Mouse (Mus musculus): ENCODE measurements around the gene Chn2.
"Not testable (repeated sequence)": the region's sequence is repeated elsewhere in the genome, so short reads cannot be mapped to it uniquely, and the experiment has no call there.

Gene Chn2

DNA sequence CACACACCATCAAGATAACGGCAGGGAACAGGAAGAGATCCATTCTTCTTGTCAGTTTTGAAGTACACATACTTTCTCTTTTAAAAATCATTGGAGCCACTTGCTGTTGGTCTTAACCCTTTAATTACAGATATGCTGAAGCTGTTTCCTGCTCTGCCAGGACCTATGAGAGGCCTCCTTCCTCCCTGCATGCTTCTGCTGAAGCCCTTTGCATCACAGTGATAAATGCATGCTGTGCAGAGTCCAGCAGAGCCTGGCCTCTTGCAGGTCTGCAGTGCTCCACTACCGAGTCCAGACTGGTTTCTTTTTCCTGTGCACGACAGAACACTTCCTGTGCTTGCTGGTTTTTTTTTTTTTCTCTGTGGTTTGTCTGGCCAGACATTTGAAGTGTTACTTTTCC lies 119.0 kb downstream of the Chn2 start:
- no peak for DNase-seq (ENCODE audit: low spot score)

DNA sequence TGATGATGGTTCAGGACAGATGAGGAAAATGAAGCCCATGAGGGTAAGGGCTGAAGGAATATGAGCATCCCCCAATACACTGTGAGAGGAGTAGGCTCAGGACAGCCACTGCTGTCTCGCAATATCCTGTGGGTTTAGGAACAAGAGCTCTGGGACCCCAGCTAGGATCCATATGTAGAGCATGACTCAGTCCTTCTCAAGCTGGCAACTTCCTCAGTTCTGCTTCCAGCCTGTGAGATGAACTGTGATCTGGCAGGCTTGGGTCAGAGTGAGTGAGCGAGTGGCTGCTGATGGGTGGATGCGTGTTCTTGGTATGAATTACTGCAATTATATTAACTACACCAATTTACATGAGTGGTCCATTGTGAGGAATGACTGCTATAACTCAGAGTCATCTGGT lies 121.3 kb downstream of the Chn2 start:
- no peak for DNase-seq (ENCODE audit: low spot score)

DNA sequence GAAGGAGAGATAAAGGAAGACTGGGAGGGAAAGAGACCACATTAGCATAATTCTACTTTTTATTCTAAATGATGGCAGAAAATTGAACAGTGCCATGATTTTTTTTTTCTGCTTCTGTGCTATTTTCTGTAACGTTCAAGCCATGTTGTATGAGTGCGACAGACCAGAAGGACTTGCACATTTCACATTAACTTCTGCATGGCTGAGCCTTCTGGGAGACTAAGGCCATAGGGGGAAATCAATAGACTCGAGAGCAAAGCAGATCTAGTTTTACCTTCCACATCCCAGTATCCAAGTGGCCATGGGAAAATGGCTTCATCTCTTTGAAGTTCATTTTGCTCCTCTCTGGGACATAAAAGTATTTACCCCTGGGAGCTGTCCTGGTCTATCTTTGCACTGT lies 121.9 kb downstream of the Chn2 start:
- DNase-seq (ENCODE audit: low spot score): no peak

DNA sequence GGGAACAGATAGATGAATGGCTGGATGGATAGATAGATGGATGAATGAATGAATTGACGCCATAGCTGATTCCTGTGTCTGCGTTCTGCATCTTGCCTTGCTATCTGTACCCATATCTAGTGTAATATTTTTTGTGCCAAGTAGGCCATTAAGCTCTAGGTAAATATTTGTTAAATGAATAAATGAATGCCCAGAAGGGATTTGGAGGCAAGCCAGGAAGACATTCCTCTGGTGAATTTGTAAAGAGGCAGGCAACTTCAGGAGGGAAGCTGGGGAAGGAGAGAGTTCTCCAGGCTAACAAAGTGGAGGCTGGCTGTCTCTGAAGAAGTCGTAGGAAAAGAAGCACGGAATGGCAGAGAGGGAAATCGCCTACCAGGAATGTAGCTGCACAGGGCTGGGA lies 123.0 kb downstream of the Chn2 start:
- no peak for DNase-seq (ENCODE audit: low spot score)

DNA sequence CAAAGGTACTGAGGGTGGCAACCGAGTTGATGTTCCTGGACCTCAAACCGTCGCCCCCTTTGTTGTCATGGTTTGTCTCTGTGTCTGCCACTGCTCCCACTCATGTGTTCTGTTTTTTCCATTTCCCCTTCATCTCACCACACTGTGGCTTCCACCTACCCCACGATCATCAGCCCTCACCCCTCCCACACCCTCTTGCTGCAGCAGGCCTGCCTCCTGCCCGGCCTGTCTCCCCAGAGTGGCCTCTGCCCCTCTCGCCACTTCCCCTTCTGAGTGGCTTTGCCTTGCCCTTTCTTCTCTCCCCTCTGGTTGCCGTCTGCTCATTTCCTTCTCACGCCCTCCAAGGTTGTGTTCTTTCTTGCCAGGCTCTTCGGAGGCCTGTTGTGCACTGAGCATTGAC lies 123.4 kb downstream of the Chn2 start:
- no peak for DNase-seq (ENCODE audit: low spot score)

DNA sequence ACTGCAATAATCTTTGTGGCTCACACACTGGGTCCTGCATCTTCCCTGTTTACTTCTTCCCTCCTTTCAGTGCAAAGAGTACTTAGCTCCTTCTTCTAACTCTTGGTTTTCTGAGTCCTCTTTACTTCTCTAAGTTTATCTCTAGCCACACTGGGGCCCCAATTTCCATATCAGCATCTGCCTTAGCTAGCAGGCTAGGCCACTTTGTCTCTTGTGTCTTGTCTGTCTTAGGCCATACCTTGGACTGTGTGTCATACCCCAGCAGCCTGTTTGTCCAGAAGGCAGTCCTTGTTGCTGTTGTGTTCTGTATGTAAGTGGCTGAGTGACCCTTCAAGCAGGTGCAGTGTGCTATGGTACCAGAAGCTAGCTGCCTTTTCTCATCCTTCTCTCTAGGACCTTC lies 124.3 kb downstream of the Chn2 start:
- no peak for DNase-seq (ENCODE audit: low spot score)

DNA sequence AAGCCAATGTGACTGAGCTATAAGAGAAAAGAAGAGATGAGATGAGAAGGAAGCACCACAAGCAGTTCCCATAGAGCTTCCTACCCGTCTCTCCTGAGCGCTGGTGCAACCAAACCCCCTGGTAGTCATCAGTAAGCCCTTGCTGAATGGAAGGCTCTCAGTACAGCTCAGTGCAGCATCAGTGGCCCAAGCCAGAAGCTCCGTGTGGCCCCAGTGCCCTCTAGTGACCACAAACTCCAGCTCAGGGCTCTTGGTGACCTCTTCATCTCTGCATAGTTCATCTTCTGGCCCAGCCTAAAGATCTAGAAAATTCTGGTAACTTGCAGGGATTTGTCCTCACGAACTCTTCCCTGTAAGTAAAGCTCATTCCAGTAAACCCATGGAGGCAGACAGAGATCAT lies 125.4 kb downstream of the Chn2 start:
- peak; percentile 60 for DNase-seq (ENCODE audit: low spot score)

DNA sequence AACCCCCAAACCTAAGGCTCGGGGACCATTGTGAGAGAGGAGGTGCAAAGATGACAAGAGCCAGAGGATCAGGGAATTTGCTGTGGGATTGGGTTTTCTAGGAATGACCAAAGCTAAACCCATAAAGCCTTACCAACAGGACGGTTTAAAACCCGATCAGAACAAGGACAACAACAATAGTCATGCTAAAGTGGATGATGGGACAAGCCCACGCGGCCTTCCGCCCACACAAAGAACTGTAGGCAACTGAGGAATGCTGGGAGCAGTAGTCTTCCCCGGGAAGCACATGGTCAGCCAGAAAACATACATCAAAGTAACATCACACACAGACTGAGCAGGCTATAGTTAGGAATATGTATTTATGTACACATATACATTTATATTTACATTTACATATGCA lies 125.9 kb downstream of the Chn2 start:
- DNase-seq (ENCODE audit: low spot score): no peak

DNA sequence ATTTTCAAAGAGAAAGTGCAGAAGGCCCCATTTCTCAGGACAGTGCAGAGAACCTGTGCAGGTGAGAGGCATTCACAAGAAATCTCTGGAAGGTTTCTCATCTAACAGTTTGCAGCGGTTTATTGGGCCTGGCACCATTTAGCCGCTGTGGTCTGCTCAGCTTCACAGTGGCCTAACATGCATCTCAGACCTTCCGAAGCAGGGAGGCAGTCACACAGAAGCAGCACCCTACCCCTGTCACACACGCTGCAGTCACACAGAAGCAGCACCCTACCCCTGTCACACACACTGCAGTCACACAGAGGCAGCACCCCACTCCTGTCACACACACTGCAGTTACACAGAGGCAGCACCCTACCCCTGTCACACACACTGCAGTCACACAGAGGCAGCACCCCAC lies 126.5 kb downstream of the Chn2 start:
- DNase-seq (ENCODE audit: low spot score): no peak

DNA sequence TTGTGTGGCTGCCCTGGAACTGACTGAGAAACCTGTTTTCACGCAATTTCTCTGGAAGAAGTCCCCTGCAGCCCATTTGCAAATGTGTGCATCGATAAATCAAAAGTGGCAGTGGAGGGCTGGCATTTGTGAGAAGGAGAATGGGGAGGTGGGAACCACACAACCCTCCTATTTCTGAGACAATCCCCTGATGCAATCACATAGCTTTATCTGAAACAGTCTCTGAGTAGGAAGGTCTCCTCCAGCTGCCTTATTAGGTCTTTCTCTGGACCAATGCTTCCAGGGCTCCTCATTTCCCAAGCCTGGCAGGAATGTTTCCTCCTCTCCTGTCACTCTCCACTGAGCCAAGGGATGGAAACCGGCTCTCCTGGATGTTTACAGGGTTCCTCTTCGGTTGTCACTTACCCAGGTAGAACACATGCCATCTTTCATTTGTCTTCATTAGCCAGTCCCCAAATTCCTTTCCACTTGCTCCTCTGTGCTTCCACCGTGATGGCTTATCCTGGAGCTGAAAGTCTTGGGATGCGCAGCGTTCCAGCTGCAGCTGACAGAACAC lies 127.7 kb downstream of the Chn2 start:
- no peak for DNase-seq (ENCODE audit: low spot score)

DNA sequence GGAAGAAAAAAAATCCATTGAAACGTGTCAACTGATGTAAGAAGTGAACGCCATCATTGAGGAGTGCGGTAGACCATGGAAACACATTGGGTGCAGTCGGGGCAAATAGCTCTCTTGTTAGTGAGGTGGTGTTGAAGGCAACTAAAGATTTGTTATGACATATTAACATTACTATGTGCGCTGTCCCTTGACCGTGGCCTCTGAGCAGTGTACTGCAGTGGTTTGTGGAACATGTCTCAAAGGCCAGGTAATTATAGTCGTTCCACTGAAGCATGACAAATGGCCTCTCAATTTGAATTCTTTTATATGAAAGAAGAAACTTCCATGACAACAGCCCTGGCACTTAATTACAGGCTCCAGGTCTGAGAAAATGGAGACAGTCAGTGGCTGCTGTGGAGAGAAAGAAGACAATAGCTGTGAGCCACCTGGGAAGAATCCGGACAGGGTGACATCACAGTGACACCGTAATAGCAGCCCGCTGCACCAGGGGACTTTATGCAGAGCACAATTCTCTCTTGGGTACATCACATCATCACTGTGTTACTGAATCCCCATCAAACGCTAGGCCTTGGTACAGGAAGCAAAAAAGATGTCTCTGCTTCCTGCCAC lies 131.0 kb downstream of the Chn2 start:
- no peak for DNase-seq (ENCODE audit: low spot score)

DNA sequence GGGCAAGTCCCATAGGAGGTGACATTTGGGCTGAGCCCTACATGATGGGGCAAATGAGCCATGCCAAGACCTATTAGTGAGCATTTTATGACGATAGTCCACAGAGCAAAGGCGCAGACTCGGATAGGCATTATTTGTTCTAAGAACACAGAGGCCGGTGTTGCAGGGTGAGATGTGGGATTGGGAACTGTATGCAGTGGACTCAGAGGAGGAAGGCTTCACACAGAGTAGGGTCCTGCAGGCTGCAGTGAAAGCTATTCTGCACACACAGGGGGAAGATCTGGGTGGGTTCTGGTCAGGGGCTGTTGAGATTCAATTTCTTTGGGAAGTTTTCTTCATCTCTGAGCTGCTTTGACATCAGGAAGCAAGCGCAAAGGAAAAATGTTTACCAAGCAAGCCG lies 132.0 kb downstream of the Chn2 start:
- DNase-seq (ENCODE audit: low spot score): no peak

DNA sequence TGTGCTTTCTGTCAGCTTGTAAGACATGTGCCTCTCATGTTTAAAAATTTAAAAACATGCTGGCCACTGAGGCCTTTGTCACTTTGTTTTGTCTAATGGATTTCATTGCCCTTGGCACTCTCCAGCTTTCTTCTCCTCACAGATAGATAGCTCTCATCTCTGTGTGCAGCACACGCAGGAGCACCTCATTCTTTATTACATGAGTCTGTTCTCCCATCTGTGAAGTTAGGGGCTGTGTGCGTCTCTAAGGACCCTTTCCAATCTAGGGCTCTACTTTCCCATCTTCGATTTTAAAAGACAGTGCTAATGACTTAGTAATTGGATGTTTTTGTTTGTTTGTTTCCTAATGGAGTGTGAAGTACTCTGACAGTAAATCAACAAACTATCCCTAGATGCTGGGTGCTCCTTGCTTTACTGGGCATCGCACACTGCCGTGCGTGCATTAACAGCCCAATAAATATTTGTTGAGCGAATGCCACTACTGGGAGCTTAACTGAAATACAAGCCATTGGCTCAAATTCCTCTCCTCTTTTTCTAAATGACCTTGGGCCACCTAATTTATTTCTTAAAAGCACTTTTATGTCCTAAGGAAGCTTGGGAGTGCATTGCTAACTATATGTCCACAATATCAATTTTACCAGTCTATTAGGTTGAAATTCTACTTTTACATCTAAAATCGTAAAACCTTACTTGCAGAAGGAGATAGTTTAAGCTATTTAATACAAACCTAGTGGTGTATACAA lies 136.3 kb downstream of the Chn2 start:
- DNase-seq (ENCODE audit: low spot score): no peak

DNA sequence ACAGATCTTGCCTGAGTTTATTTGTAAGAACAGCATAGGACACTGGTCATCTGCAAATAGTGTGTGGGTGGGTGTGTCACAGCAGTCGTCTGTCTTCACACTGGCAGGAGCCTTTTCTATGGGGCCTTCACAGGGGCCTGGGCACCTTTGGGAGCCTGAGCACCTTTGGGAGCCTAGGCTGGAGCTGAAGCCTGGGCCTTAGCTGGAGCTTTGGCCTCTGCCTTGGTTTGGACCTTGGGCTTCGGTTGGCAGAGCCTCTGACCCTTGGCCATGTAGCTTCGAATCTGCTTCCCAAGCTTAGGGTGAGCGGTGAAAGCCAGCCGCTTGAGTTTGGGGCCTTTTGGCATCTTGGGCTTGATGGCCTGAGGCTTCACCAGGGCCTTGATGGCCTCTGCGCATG lies 137.7 kb downstream of the Chn2 start:
- not testable (repeated sequence) for DNase-seq (ENCODE audit: low spot score)

DNA sequence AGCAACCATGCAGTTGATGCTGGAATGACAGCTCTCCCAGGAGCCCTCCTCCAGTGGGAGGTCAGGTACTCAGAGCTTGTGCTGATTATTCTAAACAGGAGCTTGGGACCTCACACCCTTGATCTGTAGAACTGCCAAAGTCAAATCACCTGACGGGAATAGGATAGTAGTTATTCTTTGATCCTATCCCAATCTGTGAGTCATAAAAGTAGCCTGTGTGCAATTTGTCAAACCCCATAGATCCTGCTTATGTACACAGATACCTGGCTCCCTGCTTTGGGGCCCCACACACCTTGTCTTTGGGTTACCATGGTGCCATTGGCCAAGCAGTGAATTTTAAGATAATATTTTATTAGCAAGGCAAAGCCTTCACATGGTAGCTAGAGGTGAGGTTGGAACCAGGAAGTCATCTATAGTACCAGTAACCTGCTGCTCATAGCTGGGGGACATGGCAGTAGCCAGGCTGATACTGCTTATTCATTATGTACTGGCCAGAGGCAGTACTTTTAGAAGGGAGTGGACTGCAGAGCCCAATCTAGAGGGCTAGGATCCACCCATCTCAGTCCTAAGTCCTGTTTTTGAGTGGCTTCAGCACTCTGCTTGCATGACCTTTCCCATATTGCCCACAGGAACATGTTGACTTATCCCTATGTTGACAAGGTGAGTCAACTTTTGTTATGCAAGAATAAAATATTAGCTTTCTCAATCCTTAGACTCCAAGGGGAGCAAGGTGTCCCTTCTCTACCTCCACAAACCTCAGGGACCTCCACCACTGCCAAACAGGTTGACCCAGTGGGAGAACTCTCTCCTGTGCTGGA lies 139.9 kb downstream of the Chn2 start:
- DNase-seq (ENCODE audit: low spot score): no peak

DNA sequence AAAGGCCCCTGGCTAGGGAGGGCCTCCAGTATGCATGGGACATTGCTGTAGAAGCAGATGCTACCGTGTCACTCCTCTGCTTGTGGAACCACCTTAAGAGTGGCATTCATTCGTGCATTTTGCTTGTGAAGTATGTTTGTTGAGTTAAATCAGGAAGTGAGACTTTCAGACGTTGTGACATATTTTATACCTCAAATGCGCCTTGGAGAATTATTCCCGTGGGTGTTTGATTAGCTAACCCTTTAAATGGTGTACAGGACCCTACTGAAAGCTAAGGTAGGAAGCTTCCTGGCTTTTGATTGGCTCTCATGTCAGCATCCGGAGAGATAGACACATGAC lies 140.5 kb downstream of the Chn2 start:
- no peak for DNase-seq (ENCODE audit: low spot score)

DNA sequence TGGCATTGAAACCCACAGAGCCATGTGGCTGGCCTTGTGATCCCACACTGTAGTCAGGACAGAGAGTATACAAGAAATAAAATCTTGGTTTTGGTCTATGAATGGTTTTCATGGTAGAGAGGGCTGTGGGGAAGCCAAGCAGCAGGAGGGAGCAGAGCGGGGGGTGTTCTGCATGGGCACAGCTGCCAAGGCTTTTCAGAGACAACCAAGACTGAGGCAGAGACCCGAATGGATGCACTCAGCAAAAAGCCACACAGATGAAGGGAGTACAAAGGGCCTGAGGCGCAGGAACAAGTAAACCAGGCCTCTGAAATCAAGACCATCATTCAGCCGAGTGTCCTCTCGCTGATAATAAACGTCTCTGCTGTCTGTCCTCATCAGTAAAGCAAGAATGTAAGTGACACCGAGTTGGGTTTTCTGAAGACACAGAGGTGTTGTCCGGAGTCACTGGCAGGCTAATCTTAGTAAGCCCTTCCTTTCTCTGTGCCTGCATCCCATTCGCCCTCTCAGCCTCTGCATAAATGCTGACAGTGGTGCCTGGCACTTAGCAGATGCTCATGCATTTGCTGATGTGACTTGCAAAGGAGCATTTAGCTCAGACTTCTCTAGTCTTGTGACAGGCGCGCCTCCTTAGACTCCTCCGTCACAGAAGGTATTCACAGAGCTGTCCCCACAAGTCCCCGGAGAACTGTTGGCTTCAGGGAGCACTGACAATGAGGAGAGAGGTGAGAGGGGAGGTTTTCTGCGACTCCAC lies 144.6 kb downstream of the Chn2 start:
- DNase-seq (ENCODE audit: low spot score): no peak

DNA sequence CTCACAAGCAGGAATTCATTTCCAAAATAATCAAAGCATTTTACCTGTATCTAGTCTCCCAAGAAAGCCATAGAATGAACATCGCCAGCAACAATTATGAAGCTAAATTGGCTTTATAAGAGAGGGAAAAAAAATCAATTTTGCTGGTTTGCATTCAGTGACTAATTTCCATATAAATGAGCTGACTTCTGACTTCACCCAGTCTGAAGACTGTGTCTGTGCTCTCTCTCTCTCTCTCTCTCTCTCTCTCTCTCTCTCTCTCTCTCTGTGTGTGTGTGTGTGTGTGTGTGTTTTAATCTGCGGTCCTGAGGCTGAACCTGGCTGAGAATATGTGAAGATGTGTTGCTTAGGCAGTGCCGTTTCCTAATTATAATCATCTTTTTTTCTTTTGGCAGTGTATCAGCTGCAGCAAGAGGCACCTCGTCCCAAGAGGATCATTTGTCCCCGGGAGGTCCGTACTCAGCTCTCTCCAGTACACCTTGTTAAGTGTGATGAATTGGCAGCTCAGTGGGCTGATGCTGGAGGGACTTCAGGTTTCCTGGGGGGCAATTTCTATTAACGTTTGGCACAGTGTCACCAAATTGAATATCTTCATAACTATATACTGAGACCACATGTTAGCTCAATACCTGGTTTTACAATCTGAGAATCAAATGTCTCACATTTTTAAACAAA lies 154.4 kb downstream of the Chn2 start:
- no peak for DNase-seq (ENCODE audit: low spot score)

DNA sequence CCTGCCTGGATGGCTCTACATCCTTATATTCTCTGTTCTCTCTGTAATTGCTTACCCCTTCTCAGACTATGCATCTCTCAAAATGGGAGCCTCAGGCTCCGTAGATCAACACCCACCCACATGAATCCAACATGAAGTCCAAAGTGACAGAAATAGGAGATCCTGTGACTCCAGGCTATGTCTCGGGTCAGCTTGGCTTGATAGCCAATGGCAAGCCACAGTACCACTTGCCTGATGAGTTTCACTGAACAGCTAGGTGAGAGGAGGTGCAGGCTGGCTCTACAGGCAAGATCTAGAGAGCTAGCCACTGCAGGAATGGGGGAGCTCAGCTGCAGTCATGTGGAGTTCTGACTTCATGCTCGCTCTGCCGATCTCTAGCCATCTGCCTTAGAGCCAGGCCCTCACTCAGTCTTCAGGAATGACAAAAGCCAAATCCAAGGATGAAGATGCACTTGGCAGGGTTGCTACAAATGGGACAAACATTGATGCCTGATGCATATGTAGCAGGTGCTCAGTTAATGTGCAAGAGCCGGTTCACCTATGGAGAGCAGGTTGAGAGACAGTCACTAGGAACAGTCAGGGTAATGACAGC lies 158.6 kb downstream of the Chn2 start:
- no peak for DNase-seq (ENCODE audit: low spot score)

DNA sequence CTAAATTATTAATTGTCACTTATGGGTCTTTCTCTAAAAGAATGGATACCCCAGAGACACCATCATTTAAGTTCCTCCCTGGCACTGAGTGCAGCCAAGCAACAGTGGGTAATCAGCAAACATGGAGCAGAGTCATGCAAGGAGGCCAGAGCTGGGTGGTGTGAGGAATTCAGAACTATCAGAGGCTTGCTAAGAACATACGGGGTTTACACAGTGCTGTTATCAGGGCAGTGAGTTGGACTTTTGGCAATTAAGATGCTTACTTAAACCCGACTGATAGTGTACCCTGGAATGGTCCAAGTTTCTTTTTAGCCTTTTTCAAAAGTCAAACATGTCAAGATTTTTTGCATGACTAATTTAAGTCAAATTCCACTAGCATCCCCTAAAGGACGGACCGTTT lies 160.2 kb downstream of the Chn2 start:
- DNase-seq (ENCODE audit: low spot score): no peak

DNA sequence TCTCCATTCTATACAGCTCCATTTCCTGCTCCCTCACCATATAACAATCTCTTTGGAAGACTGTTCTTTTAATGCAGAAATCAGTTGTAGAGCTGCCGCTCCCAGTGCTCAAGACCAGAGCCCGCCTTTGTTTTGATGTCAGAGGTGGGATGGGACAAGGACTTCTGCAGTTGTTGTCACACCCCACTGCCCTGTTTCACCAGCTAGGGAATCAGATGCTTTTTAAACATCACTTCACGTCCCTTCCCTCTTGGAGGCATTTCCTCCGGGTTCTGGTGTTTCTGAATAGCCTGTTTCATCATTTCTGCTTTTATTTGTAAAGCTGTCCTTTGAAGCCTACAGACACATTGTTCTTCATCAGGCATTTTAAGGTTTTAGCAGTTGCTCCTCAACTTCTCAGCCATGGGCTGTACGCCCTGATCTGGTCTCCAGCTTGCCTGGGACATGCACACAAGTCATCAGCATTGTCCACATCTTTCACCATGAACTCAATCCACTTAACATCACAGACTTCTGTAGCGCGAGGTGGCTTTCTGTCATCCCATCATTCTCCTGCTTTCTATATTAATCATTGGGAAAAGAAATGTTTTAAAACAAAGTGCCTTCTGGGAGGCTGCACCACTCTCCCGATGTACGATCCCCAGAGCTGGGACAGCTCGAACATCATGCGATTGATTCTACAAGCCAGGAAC lies 160.8 kb downstream of the Chn2 start:
- no peak for DNase-seq (ENCODE audit: low spot score)
